Comparison of ENCODE assay signal across 32 mouse cellular contexts in the genomic region with DNA sequence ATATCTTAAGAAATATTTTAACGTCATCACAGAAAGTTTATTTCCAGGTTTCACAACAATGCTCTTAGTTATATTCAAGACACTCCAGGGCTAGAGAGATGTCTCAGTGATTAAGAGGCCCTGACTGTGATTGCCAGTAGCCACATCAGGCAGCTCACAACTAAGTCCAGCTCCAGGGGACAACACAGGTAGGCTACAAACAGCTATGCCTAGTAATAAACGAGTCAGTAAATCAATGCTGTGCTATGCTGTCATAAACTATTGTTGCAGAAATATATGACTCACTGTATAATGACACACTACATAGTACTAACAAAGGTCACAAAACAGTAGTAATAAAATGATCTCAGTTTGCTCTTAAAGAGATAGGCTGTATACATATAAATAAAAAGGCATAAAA. TPM values are rescaled to one million over a fixed set of nuclear protein-coding genes. Genes with fewer than 3 reads are reported as not detected.
DNase-seq lines count a peak whose midpoint lies in the region; ATAC-seq and TF ChIP-seq lines count a peak whose summit lies in the region.
"Had no signal": no experiment of that assay in that cellular context is flagged by ENCODE, and none has a peak within 500 bp of the region (broad histone marks: within the 10 kb centered on the region; RNA-seq: fewer than 3 reads in every experiment).

No protein-coding gene starts in this region.

- WGBS in intestine, postnatal 0 days: 50% methylated on average over 2 of the region's 2 CpGs
- 94% methylated on average over 2 of the region's 2 CpGs for WGBS in stomach, postnatal 0 days
- 82% methylated on average over 2 of the region's 2 CpGs for WGBS in liver, embryonic 12.5 days (ENCODE audit: insufficient replicate concordance)
- 97% methylated on average over 2 of the region's 2 CpGs for WGBS in forebrain, embryonic 13.5 days

- peak; percentile 98 for ATAC-seq in intestine, postnatal 0 days
- ATAC-seq in stomach, postnatal 0 days (ENCODE audit: low FRiP score, low TSS enrichment): peak; percentile 85
- no peak for ATAC-seq in liver, embryonic 12.5 days
- no peak for ATAC-seq in forebrain, embryonic 13.5 days
- ATAC-seq: forebrain, embryonic 15.5 days; hindbrain, postnatal 0 days; Patski had no signal

- no peak overlapping the region for H3K4me3 ChIP-seq in intestine, postnatal 0 days (ENCODE audit: low read depth, low read length)
- no peak overlapping the region for H3K4me3 ChIP-seq in stomach, postnatal 0 days (ENCODE audit: low read depth, low read length)
- H3K4me3 ChIP-seq in liver, embryonic 12.5 days: no peak overlapping the region
- no peak overlapping the region for H3K4me3 ChIP-seq in forebrain, embryonic 13.5 days
- H3K4me3 ChIP-seq: embryonic facial prominence, embryonic 10.5 days; embryonic facial prominence, embryonic 13.5 days; erythroblast, embryonic 14.5 days; forebrain, embryonic 10.5 days; forebrain, embryonic 15.5 days; heart, adult 2 months; heart, embryonic 10.5 days; heart, embryonic 13.5 days had no signal

- no peaks in the 10 kb centered on the region for H3K9me3 ChIP-seq in intestine, postnatal 0 days (ENCODE audit: control insufficient read depth)
- no peaks in the 10 kb centered on the region for H3K9me3 ChIP-seq in stomach, postnatal 0 days (ENCODE audit: control insufficient read depth, low read length)
- no peaks in the 10 kb centered on the region for H3K9me3 ChIP-seq in liver, embryonic 12.5 days (replicated peaks)
- no peaks in the 10 kb centered on the region for H3K9me3 ChIP-seq in forebrain, embryonic 13.5 days (replicated peaks)
- H3K9me3 ChIP-seq: embryonic facial prominence, embryonic 10.5 days; embryonic facial prominence, embryonic 13.5 days; forebrain, embryonic 10.5 days; forebrain, embryonic 15.5 days; G1E; heart, embryonic 10.5 days; heart, embryonic 13.5 days had no signal

- H3K27ac ChIP-seq in intestine, postnatal 0 days (ENCODE audit: low read depth, low read length): peak overlapping the region; percentile 36; the same call in 1 of the 2 replicates
- H3K27ac ChIP-seq in stomach, postnatal 0 days (replicated peaks): no peak overlapping the region
- no peak overlapping the region for H3K27ac ChIP-seq in liver, embryonic 12.5 days
- no peak overlapping the region for H3K27ac ChIP-seq in forebrain, embryonic 13.5 days
- H3K27ac ChIP-seq: embryonic facial prominence, embryonic 10.5 days; embryonic facial prominence, embryonic 13.5 days; forebrain, embryonic 10.5 days; forebrain, embryonic 15.5 days; heart, adult 2 months; heart, embryonic 10.5 days; heart, embryonic 13.5 days; hindbrain, embryonic 14.5 days; hindbrain, postnatal 0 days had no signal

- peaks cover 29% of the 10 kb centered on the region for H3K36me3 ChIP-seq in intestine, postnatal 0 days (ENCODE audit: control insufficient read depth, insufficient read depth)
- peaks cover 12% of the 10 kb centered on the region for H3K36me3 ChIP-seq in stomach, postnatal 0 days (ENCODE audit: control insufficient read depth, insufficient read depth, low read length)
- H3K36me3 ChIP-seq in liver, embryonic 12.5 days: peaks cover 75% of the 10 kb centered on the region
- peaks cover 43% of the 10 kb centered on the region for H3K36me3 ChIP-seq in forebrain, embryonic 13.5 days (ENCODE audit: poor library complexity, severe bottlenecking)

- no peak overlapping the region for H3K4me2 ChIP-seq in intestine, postnatal 0 days (replicated peaks; ENCODE audit: low read depth)
- no peak overlapping the region for H3K4me2 ChIP-seq in stomach, postnatal 0 days (replicated peaks; ENCODE audit: low read depth)
- no peak overlapping the region for H3K4me2 ChIP-seq in liver, embryonic 12.5 days
- no peak overlapping the region for H3K4me2 ChIP-seq in forebrain, embryonic 13.5 days
- H3K4me2 ChIP-seq: embryonic facial prominence, embryonic 13.5 days; forebrain, embryonic 15.5 days; heart, embryonic 13.5 days; hindbrain, embryonic 14.5 days had no signal

- TF ChIP-seq EP300 in stomach, postnatal 0 days (optimal IDR thresholded peaks at IDR 0.05): no peak

- peak; percentile 32 for DNase-seq in adrenal gland, adult 2 months
- DNase-seq in adrenal gland, postnatal 10 days: no peak
- peak; percentile 81 for DNase-seq in gonadal fat pad, adult 2 months (ENCODE audit: low read depth)
- no peak for DNase-seq in stomach, postnatal 0 days (ENCODE audit: low spot score)
- no peak for DNase-seq in kidney, postnatal 10 days
- DNase-seq: adrenal gland, postnatal 25 days; B cell, adult 2 months; cerebellum, adult 11-12 months; cerebellum, adult 8-10 months; cerebellum, postnatal 10 days; cerebellum, postnatal 36 days; embryo, embryonic 11 days; gastrocnemius, postnatal 25 days; heart, adult 2 months; heart, postnatal 14 days; heart, postnatal 4 days had no signal

- no peak for TF ChIP-seq CTCF in intestine, postnatal 0 days (IDR thresholded peaks at IDR 0.05; ENCODE audit: low read depth)
- no peak for TF ChIP-seq CTCF in stomach, postnatal 0 days (IDR thresholded peaks at IDR 0.05; ENCODE audit: low read depth)

- H3K9ac ChIP-seq in intestine, postnatal 0 days (ENCODE audit: low read depth, low read length): no peak overlapping the region
- no peak overlapping the region for H3K9ac ChIP-seq in stomach, postnatal 0 days (ENCODE audit: low read length)
- H3K9ac ChIP-seq in liver, embryonic 12.5 days: no peak overlapping the region
- no peak overlapping the region for H3K9ac ChIP-seq in forebrain, embryonic 13.5 days
- H3K9ac ChIP-seq: embryonic facial prominence, embryonic 13.5 days; forebrain, embryonic 15.5 days; heart, embryonic 13.5 days; hindbrain, embryonic 14.5 days had no signal

- H3K27me3 ChIP-seq in intestine, postnatal 0 days (replicated peaks; ENCODE audit: control insufficient read depth, insufficient read depth, low read length): no peaks in the 10 kb centered on the region
- no peaks in the 10 kb centered on the region for H3K27me3 ChIP-seq in stomach, postnatal 0 days (ENCODE audit: control insufficient read depth, insufficient read depth, low read length)
- no peaks in the 10 kb centered on the region for H3K27me3 ChIP-seq in liver, embryonic 12.5 days (replicated peaks)
- H3K27me3 ChIP-seq in forebrain, embryonic 13.5 days: no peaks in the 10 kb centered on the region
- H3K27me3 ChIP-seq: CH12.LX; embryonic facial prominence, embryonic 13.5 days; forebrain, embryonic 15.5 days; heart, embryonic 13.5 days; Patski had no signal

- no peaks in the 10 kb centered on the region for H3K4me1 ChIP-seq in intestine, postnatal 0 days (replicated peaks; ENCODE audit: control insufficient read depth, insufficient read depth, low read length)
- no peaks in the 10 kb centered on the region for H3K4me1 ChIP-seq in stomach, postnatal 0 days (replicated peaks; ENCODE audit: control insufficient read depth, insufficient read depth)
- H3K4me1 ChIP-seq in liver, embryonic 12.5 days: no peaks in the 10 kb centered on the region
- H3K4me1 ChIP-seq in forebrain, embryonic 13.5 days: no peaks in the 10 kb centered on the region
- H3K4me1 ChIP-seq: embryonic facial prominence, embryonic 10.5 days; embryonic facial prominence, embryonic 13.5 days; forebrain, embryonic 10.5 days; forebrain, embryonic 15.5 days; heart, embryonic 10.5 days; heart, embryonic 13.5 days had no signal

RNA-seq across cellular contexts. Expression of gene Trip11, which starts 36.7 kb away (rescaled TPM):
- total RNA-seq in adrenal gland, adult 2 months (2021): 10 to 100 TPM; 28.4 to 40.6 TPM
- 1.6 and 4.1 TPM in 2 replicates for polyA plus RNA-seq in adrenal gland, adult 2 months (2012; rRNA removed)
- total RNA-seq in adrenal gland, postnatal 10 days (2021): 10 to 100 TPM; 28.2 to 31.3 TPM
- 5.3 and 5.6 TPM in 2 replicates for polyA plus RNA-seq in gonadal fat pad, adult 2 months (2012; rRNA removed)
- polyA plus RNA-seq in intestine, postnatal 0 days (2015; fragmentation: Nextera tagmentation; extraction: Ambion mirVana): 42.9 and 54.8 TPM in 2 replicates
- 15.1 and 24.3 TPM in 2 replicates for polyA plus RNA-seq in stomach, postnatal 0 days (2015; fragmentation: Nextera tagmentation; extraction: Ambion mirVana)
- polyA plus RNA-seq in liver, embryonic 12.5 days (2016; fragmentation: Nextera tagmentation; extraction: Ambion mirVana): 12.0 and 12.8 TPM in 2 replicates
- polyA plus RNA-seq in forebrain, embryonic 13.5 days (2015; fragmentation: Nextera tagmentation; extraction: Ambion mirVana): 23.6 and 24.0 TPM in 2 replicates

RNA-seq across cellular contexts. Expression of gene Fbln5, which starts 57.5 kb away (rescaled TPM):
- total RNA-seq in adrenal gland, adult 2 months (2021): 10 to 100 TPM; 63.0 to 64.3 TPM
- 29.1 and 29.6 TPM in 2 replicates for polyA plus RNA-seq in adrenal gland, adult 2 months (2012; rRNA removed)
- total RNA-seq in adrenal gland, postnatal 10 days (2021): 10 to 100 TPM; 60.7 to 81.7 TPM
- 69.0 and 85.6 TPM in 2 replicates for polyA plus RNA-seq in gonadal fat pad, adult 2 months (2012; rRNA removed)
- 38.1 and 39.0 TPM in 2 replicates for polyA plus RNA-seq in intestine, postnatal 0 days (2015; fragmentation: Nextera tagmentation; extraction: Ambion mirVana)
- 50.7 and 70.9 TPM in 2 replicates for polyA plus RNA-seq in stomach, postnatal 0 days (2015; fragmentation: Nextera tagmentation; extraction: Ambion mirVana)
- 4.1 and 4.3 TPM in 2 replicates for polyA plus RNA-seq in liver, embryonic 12.5 days (2016; fragmentation: Nextera tagmentation; extraction: Ambion mirVana)
- 2.5 and 3.2 TPM in 2 replicates for polyA plus RNA-seq in forebrain, embryonic 13.5 days (2015; fragmentation: Nextera tagmentation; extraction: Ambion mirVana)
- total RNA-seq: granulocyte monocyte progenitor cell, adult 5-6 weeks had no signal
- polyA plus RNA-seq: erythroblast, embryonic 14.5 days; G1E had no signal

Comparison
In these comparisons a context has a peak if more than half of its experiments do, and no peak if none do; other contexts are left out.
1. DNase-seq: peak in adrenal gland, adult 2 months (single experiment) and gonadal fat pad, adult 2 months (single experiment); none in adrenal gland, postnatal 10 days (single experiment), stomach, postnatal 0 days (single experiment) and kidney, postnatal 10 days (single experiment).
2. ATAC-seq: peak in intestine, postnatal 0 days (single experiment) and stomach, postnatal 0 days (single experiment); none in liver, embryonic 12.5 days (single experiment) and forebrain, embryonic 13.5 days (single experiment).